Mouse (Mus musculus) ES-Bruce4 (cell line): ENCODE data around the gene Pitpnm3. TPM values are rescaled to one million over a fixed set of nuclear protein-coding genes. Genes with fewer than 3 reads are reported as not detected.

Source experiments
- H3K27ac ChIP-seq: 2 replicates; pipeline ENCODE4 v1.5.1; 2012; ENCODE audit warnings: low read length, inconsistent platforms; ENCODE audit not compliant: insufficient read depth
- H3K27me3 ChIP-seq: 2 replicates; pipeline ENCODE4 v1.6.1; 2012; ENCODE audit warnings: mild to moderate bottlenecking, low read length, inconsistent platforms; ENCODE audit not compliant: control insufficient read depth, poor library complexity, insufficient read depth, severe bottlenecking
- H3K36me3 ChIP-seq: 2 replicates; pipeline ENCODE4 v1.6.1; 2012; ENCODE audit warnings: inconsistent platforms, mild to moderate bottlenecking, low read length, moderate library complexity; ENCODE audit not compliant: control insufficient read depth, poor library complexity, insufficient read depth, severe bottlenecking
- H3K4me1 ChIP-seq: one replicate; pipeline ENCODE4 v1.8.1; 2011; ENCODE audit warnings: low read length; ENCODE audit not compliant: control insufficient read depth, insufficient read depth
- H3K4me3 ChIP-seq: 2 replicates; pipeline ENCODE4 v1.5.1; 2011; ENCODE audit warnings: low read depth, mild to moderate bottlenecking, low read length
- H3K9ac ChIP-seq: 2 replicates; pipeline ENCODE4 v1.6.1; 2012; ENCODE audit warnings: low read depth, mild to moderate bottlenecking, inconsistent platforms; ENCODE audit not compliant: poor library complexity, severe bottlenecking
- H3K9me3 ChIP-seq: replicated peaks from 2 replicates; pipeline ENCODE4 v1.6.1; 2012; ENCODE audit warnings: mild to moderate bottlenecking, low read length, inconsistent platforms; ENCODE audit not compliant: control insufficient read depth, poor library complexity, insufficient read depth, severe bottlenecking
- CTCF ChIP-seq: IDR thresholded peaks from one replicate; pipeline ENCODE4 v1.8.1; 2011; ENCODE audit warnings: low read depth, low read length
- EP300 ChIP-seq: IDR thresholded peaks from 2 replicates; pipeline ENCODE4 v1.6.1; 2011; ENCODE audit warnings: low read depth, low read length; ENCODE audit not compliant: insufficient read depth
- POLR2A ChIP-seq: IDR thresholded peaks from one replicate; pipeline ENCODE4 v1.8.1; 2011; ENCODE audit warnings: low read length; ENCODE audit not compliant: insufficient read depth
- polyA plus RNA-seq: library from polyadenylated mRNA; stranded (reverse); fragments of >200 nt; gene quantifications from 2 replicates; pipeline ENCODE4 v1.2.4, GENCODE M21; 2011; ENCODE audit warnings: low read depth; ENCODE audit not compliant: missing spikeins, insufficient read depth, insufficient read length

The Pitpnm3 gene
- polyA plus RNA-seq, 1 experiment = 0.42 TPM

DNA sequence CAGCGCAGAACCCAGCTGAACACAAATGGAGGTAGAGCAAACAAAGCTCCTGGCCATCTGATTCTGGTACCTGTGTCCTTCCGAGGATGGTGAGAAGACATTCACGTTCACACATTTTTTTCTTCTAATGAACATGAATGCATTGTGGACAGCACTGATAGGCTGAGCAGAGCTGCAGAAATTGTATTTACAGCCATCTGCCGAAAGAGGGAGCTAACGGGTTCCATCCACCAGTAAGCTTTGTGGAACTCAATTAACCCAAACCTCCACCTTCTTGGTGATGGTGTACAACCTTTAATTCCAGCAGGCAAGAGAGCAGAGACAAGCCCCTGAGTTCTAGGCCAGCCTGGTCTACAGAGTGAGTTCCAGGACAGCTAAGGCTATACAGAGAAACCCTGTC lies 109.7 kb downstream of the Pitpnm3 start:
- H3K27ac ChIP-seq = no peak overlapping the region
- no peaks in the 10 kb centered on the region for H3K36me3 ChIP-seq
- TF ChIP-seq CTCF (no peak), POLR2A (no peak), EP300 (no peak)
- H3K27me3 ChIP-seq = no peaks in the 10 kb centered on the region
- no peaks in the 10 kb centered on the region for H3K4me1 ChIP-seq
- H3K9me3 ChIP-seq = no peaks in the 10 kb centered on the region
- no peak overlapping the region for H3K9ac ChIP-seq
- H3K4me3 ChIP-seq = no peak overlapping the region

DNA sequence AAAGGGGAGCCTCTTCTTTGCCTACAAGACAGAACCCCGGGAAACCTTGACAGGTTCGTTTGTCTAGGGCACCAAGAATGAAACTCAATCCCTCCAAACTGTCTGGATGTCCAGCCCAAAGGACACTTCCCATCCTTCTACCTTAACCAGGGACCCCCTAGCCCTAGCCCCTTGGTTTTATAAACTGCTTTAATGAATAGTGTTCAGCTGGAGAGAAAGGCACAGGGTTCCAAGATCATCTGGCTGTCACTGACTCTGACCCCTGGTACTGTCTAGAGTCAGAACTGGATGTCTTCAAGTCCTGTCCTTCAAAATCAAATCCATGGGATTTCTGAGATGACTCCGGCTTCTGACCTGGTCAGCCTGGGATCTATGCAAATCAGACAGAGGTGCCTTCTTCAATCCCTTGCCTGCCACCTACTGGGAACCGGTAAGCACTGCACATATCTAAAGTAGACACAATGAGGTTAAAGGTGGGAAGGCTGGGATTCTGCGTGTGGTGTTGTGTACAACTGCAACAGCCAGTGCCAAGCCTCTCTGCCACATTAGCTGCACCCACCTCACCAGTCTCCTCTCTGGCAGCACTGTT lies 111.3 kb downstream of the Pitpnm3 start:
- Histone ChIP-seq H3K27me3 (no peaks in the 10 kb centered on the region), H3K9me3 (no peaks in the 10 kb centered on the region), H3K36me3 (no peaks in the 10 kb centered on the region), H3K9ac (no peak overlapping the region), H3K27ac (no peak overlapping the region), H3K4me1 (no peaks in the 10 kb centered on the region), H3K4me3 (no peak overlapping the region)
- TF ChIP-seq CTCF = peak; percentile 69
- no peak for TF ChIP-seq POLR2A
- TF ChIP-seq EP300 = no peak

DNA sequence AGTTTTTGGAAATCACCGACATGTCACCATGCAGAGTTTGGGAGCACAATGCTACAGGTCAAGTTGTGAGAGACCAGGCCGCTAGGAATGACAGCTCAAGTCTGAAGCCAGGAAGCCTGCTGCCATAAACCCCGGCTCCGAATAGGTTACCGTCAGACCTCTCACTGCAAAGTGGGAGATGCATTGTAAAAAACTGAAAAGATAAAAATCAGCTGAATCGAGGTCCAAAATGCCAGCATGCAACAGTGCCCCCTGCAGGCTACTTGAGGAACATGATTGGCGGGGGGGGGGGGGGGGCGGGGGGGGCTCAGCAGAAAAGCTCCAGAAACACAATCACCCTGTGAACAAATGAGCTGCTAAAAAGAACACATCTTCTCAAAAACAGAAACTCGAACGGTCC lies 112.0 kb downstream of the Pitpnm3 start:
- no peak overlapping the region for H3K4me3 ChIP-seq
- no peak overlapping the region for H3K9ac ChIP-seq
- H3K27ac ChIP-seq = no peak overlapping the region
- no peaks in the 10 kb centered on the region for H3K4me1 ChIP-seq
- TF ChIP-seq CTCF (peak; percentile 7), EP300 (no peak)
- H3K9me3 ChIP-seq = no peaks in the 10 kb centered on the region
- H3K27me3 ChIP-seq = no peaks in the 10 kb centered on the region
- H3K36me3 ChIP-seq = no peaks in the 10 kb centered on the region

DNA sequence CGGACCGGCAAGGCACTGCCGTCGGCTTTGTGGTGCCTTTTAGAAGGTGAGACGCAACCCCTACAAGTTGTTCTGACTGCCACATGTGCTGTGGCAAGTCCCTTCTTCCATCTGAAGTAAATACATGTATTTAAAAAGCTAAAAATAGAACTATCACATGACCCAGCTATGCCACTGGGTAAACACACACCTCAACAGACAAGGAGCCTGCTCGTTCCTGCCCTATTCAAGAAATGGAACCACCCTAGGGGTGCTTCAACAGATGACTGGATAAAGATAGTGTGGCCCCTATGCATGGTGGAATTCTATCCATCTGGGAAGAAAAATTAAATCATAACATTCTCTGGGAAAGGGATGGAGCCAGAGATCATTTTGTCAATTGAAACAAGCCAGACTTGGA lies 112.8 kb downstream of the Pitpnm3 start:
- no peak overlapping the region for H3K9ac ChIP-seq
- H3K36me3 ChIP-seq = no peaks in the 10 kb centered on the region
- H3K4me1 ChIP-seq = no peaks in the 10 kb centered on the region
- H3K4me3 ChIP-seq = no peak overlapping the region
- no peaks in the 10 kb centered on the region for H3K27me3 ChIP-seq
- no peaks in the 10 kb centered on the region for H3K9me3 ChIP-seq
- TF ChIP-seq CTCF = no peak
- 0 out of 2 replicates have a peak, but pooled peaks have one; percentile 0 for TF ChIP-seq EP300
- no peak overlapping the region for H3K27ac ChIP-seq

DNA sequence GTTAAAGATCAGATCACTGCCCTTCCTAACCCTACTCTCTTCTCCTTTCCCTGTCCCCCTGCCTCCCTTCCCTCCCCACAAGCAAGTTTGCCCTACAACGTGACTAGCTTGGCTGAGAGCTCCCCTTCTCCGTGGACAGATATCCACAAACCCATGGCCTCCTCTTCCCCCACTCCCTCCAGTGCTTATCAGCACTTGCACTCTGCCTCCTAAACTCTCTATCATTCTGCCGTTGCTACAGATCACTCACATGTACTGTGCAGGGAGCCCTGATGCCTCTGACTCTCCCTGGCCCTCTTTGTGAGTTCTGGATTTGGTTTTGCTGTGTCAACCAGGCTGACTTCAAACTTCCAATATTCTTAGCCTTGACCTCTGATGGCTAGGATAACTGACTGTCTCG lies 114.6 kb downstream of the Pitpnm3 start:
- H3K27me3 ChIP-seq = no peaks in the 10 kb centered on the region
- no peak overlapping the region for H3K27ac ChIP-seq
- H3K9me3 ChIP-seq = no peaks in the 10 kb centered on the region; the same call in 1 of the 2 replicates
- H3K9ac ChIP-seq = no peak overlapping the region
- TF ChIP-seq CTCF = no peak
- TF ChIP-seq POLR2A = no peak
- no peak for TF ChIP-seq EP300
- H3K4me3 ChIP-seq = no peak overlapping the region
- H3K4me1 ChIP-seq = no peaks in the 10 kb centered on the region
- no peaks in the 10 kb centered on the region for H3K36me3 ChIP-seq

DNA sequence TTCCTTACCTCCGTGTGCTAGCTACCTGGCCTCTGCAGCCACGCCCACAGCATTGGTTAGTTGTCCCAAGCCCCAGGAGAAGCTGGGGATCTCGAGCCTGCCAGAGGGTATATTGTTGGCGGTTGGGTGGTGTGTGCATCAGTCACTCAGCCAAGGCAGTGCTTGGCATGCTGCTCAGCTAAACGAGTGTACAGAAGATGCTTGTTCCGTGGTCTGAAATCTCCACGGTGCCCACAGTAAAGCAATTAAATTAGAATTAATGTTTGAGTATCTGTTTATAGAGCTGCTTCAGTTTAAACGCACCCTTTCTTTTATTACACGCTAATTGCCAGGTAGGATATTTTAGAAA lies 118.4 kb downstream of the Pitpnm3 start:
- Histone ChIP-seq H3K9me3 (no peaks in the 10 kb centered on the region; the same call in 1 of the 2 replicates), H3K4me3 (no peak overlapping the region), H3K27me3 (no peaks in the 10 kb centered on the region), H3K4me1 (no peaks in the 10 kb centered on the region), H3K27ac (no peak overlapping the region), H3K9ac (no peak overlapping the region), H3K36me3 (no peaks in the 10 kb centered on the region)
- no peak for TF ChIP-seq EP300
- no peak for TF ChIP-seq CTCF
- no peak for TF ChIP-seq POLR2A
